Mouse (Mus musculus): ENCODE results near the gene Klf5. TPM values are rescaled to one million over a fixed set of nuclear protein-coding genes. Genes with fewer than 3 reads are reported as not detected.

The Klf5 gene
- 3.4 and 6.4 TPM in 2 replicates for polyA plus RNA-seq (2014; fragmentation: Nextera tagmentation; extraction: Ambion mirVana)

DNA sequence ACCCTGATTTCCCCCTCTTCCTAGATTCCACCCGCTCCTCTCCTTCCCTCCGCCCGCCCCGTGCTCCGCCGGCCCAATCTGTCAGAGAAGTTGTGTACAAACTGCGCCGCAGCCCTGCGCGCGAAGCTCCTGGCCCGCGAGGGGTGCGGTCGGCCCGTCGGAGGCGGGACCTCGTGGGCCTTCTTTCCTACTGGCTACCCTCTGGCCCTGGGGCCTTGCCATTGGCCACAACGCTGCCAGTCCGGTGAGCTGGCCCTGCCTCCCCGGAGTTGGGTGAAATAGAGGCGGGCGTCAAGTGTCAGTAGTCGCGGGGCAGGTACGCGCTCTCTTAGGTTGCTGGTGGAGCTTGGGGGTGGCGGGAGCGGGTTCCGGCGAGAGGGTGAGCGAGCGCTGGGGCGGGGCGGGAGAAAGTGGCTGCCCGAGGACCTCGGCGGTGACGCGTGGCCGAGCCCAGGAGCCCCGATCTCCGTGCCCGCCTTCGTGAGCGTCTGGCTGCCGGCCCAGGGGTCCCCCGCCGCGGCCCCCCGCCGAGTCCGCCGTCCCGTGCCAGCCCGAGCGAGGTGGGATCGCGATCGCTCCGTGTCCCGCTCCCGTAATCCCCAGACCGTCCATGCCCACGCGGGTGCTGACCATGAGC lies at the start of gene Klf5:
Gene Klf5 (plus strand): TSS at position 307 of the 637 bp plus-strand sequence.
- peaks cover 9% of the 10 kb centered on the region for H3K27me3 ChIP-seq (ENCODE audit: control insufficient read depth, insufficient read depth, low read length)

DNA sequence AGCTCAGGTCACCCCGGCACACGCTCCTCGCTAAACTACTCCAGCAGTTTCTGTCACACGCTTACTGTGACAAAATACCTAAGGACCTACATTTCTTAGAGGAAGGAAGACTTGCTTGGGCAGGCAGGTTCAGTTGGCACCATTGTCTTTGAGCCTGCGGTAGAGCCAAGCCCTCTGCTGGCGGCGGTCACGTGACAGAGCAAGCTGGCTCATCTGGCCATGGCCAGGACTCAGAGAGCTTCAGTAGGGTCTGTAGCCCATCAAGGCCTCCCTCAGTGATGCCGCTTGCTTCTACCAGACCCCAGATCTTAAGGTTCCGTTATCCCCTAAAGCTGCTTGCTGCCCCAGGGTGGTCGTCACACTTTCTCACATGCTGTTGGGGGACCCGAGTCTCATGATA lies 36.5 kb upstream of the Klf5 start:
- Histone ChIP-seq H3K36me3 (ENCODE audit: control insufficient read depth, insufficient read depth, low read length) (no peaks in the 10 kb centered on the region), H3K27me3 (ENCODE audit: control insufficient read depth, insufficient read depth, low read length) (no peaks in the 10 kb centered on the region), H3K4me3 (ENCODE audit: low read depth, low read length) (no peak overlapping the region), H3K9me3 (ENCODE audit: control insufficient read depth, low read length) (no peaks in the 10 kb centered on the region), H3K4me2 (ENCODE audit: low read depth, low read length) (no peak overlapping the region), H3K27ac (ENCODE audit: low read depth, low read length) (no peak overlapping the region), H3K4me1 (ENCODE audit: control insufficient read depth, insufficient read depth, low read length) (no peaks in the 10 kb centered on the region), H3K9ac (replicated peaks; ENCODE audit: low read depth, low read length) (no peak overlapping the region)
- 98% methylated on average over 12 of the region's 12 CpGs for WGBS
- ATAC-seq (ENCODE audit: low read depth), result no peak

More for the DNA sequence above, at the start of gene Klf5:
- Histone ChIP-seq H3K27ac (ENCODE audit: low read depth, low read length) (no peak within 1 kb of the TSS), H3K36me3 (ENCODE audit: control insufficient read depth, insufficient read depth, low read length) (no peaks in the 10 kb centered on the region), H3K4me1 (ENCODE audit: control insufficient read depth, insufficient read depth, low read length) (0 out of 2 replicates have a peak, but pooled peaks cover 7% of the 10 kb centered on the region), H3K9me3 (ENCODE audit: control insufficient read depth, low read length) (no peaks in the 10 kb centered on the region), H3K4me2 (ENCODE audit: low read depth, low read length) (peak within 1 kb of the TSS; percentile 95), H3K4me3 (ENCODE audit: low read depth, low read length) (peak within 1 kb of the TSS; percentile 70), H3K9ac (replicated peaks; ENCODE audit: low read depth, low read length) (peak within 1 kb of the TSS; percentile 63)
- peak; percentile 98 for ATAC-seq (ENCODE audit: low read depth)
- WGBS, result under 1% methylated on average over 39 of the region's 67 CpGs

DNA sequence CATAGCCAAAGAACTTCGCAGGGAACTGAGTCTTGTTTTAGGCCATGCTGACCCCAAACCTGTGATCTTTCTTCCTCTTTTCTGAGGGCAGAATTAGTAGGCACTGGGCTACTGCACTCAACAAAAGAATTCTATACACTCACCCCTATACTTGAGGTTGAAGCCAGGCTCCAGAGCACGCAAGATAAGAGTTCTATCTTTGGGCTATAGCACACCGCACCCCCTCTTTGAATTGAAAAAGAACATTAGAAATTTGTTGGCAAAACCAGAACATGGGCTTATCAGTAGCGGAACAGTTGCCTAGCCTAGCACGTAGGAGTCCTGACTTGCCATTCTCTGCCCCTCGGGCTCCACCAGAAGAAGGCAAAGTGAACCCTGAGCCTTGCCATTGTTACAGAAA lies 34.7 kb upstream of the Klf5 start:
- H3K4me2 ChIP-seq (ENCODE audit: low read depth, low read length), result no peak overlapping the region
- H3K27me3 ChIP-seq (ENCODE audit: control insufficient read depth, insufficient read depth, low read length), result no peaks in the 10 kb centered on the region
- WGBS, result 95% methylated on average over 6 of the region's 6 CpGs
- H3K4me1 ChIP-seq (ENCODE audit: control insufficient read depth, insufficient read depth, low read length), result no peaks in the 10 kb centered on the region
- H3K9ac ChIP-seq (replicated peaks; ENCODE audit: low read depth, low read length), result no peak overlapping the region
- no peaks in the 10 kb centered on the region for H3K36me3 ChIP-seq (ENCODE audit: control insufficient read depth, insufficient read depth, low read length)
- ATAC-seq (ENCODE audit: low read depth), result no peak
- H3K4me3 ChIP-seq (ENCODE audit: low read depth, low read length), result no peak overlapping the region
- no peak overlapping the region for H3K27ac ChIP-seq (ENCODE audit: low read depth, low read length)
- H3K9me3 ChIP-seq (ENCODE audit: control insufficient read depth, low read length), result no peaks in the 10 kb centered on the region

DNA sequence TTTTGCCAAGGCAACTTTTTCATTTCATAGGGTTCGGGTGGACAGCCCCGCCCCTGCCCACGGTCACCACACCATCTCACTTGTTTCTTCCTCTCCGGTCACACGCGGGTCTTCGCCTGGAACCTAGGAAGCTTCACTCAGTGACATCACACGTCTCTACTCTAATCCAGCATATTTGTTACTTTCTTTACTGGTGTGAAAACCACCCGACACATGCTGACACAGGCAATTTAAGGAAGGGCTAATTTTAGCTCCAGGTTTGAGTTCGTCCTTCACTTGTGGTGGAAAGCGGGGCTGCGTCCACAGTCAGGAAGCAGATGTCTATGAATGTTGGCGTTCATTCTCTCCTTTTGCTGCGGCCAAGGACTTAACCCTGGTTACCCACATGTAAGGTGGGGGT lies 32.7 kb upstream of the Klf5 start:
- ATAC-seq (ENCODE audit: low read depth), result no peak
- H3K4me1 ChIP-seq (ENCODE audit: control insufficient read depth, insufficient read depth, low read length), result no peaks in the 10 kb centered on the region
- H3K9me3 ChIP-seq (ENCODE audit: control insufficient read depth, low read length), result no peaks in the 10 kb centered on the region
- H3K27me3 ChIP-seq (ENCODE audit: control insufficient read depth, insufficient read depth, low read length), result no peaks in the 10 kb centered on the region
- no peak overlapping the region for H3K4me3 ChIP-seq (ENCODE audit: low read depth, low read length)
- H3K27ac ChIP-seq (ENCODE audit: low read depth, low read length), result no peak overlapping the region
- H3K4me2 ChIP-seq (ENCODE audit: low read depth, low read length), result no peak overlapping the region
- no peaks in the 10 kb centered on the region for H3K36me3 ChIP-seq (ENCODE audit: control insufficient read depth, insufficient read depth, low read length)
- 95% methylated on average over 14 of the region's 14 CpGs for whole genome bisulfite sequencing
- no peak overlapping the region for H3K9ac ChIP-seq (replicated peaks; ENCODE audit: low read depth, low read length)

DNA sequence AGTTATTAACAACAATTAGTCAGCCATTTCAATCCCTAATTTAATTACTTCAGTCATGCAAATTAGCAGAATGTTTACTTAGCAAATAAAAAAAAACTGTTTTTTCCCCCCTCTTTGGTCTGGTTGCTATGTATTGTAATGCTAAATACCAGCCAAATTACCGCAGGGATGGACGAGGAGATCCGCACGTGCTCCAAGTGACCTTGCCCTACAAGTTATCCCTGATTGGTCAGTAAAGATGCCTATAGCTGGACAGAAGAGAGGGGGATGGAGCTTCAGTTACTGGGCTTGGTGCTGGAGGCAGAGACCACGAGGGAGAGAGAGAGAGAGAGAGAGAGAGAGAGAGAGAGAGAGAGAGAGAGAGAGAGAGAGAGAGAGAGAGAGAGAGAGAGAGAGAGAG lies 31.7 kb upstream of the Klf5 start:
- H3K4me2 ChIP-seq (ENCODE audit: low read depth, low read length), result no peak overlapping the region
- 57% methylated on average over 5 of the region's 5 CpGs for WGBS
- ATAC-seq (ENCODE audit: low read depth), result no peak
- no peaks in the 10 kb centered on the region for H3K4me1 ChIP-seq (ENCODE audit: control insufficient read depth, insufficient read depth, low read length)
- H3K4me3 ChIP-seq (ENCODE audit: low read depth, low read length), result no peak overlapping the region
- H3K9me3 ChIP-seq (ENCODE audit: control insufficient read depth, low read length), result no peaks in the 10 kb centered on the region
- H3K27me3 ChIP-seq (ENCODE audit: control insufficient read depth, insufficient read depth, low read length), result no peaks in the 10 kb centered on the region
- no peak overlapping the region for H3K9ac ChIP-seq (replicated peaks; ENCODE audit: low read depth, low read length)
- no peaks in the 10 kb centered on the region for H3K36me3 ChIP-seq (ENCODE audit: control insufficient read depth, insufficient read depth, low read length)
- H3K27ac ChIP-seq (ENCODE audit: low read depth, low read length), result no peak overlapping the region

DNA sequence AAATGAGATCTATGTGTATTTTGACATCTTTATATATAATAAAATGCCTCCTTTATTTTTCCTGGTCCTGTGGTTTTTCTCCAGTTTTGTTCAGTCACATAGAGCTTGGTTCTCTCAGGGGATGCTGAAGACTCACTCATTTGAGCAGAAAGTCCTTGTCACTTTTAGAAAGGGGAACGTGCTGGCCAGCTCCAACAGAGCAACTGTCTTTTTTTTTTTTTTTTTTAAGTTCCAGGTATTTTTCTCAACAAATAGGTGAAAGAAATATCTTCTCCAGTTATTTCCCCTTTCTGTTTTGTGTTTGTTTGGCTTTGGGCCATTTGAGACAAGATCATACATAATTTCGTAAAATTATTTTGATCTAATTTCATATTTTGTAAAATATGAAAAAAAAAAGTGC lies 24.4 kb upstream of the Klf5 start:
- H3K36me3 ChIP-seq (ENCODE audit: control insufficient read depth, insufficient read depth, low read length), result no peaks in the 10 kb centered on the region
- no peaks in the 10 kb centered on the region for H3K27me3 ChIP-seq (ENCODE audit: control insufficient read depth, insufficient read depth, low read length)
- no peaks in the 10 kb centered on the region for H3K4me1 ChIP-seq (ENCODE audit: control insufficient read depth, insufficient read depth, low read length)
- no peak overlapping the region for H3K9ac ChIP-seq (replicated peaks; ENCODE audit: low read depth, low read length)
- 81% methylated on average over 2 of the region's 2 CpGs for WGBS
- no peak overlapping the region for H3K4me3 ChIP-seq (ENCODE audit: low read depth, low read length)
- H3K27ac ChIP-seq (ENCODE audit: low read depth, low read length), result no peak overlapping the region
- no peak overlapping the region for H3K4me2 ChIP-seq (ENCODE audit: low read depth, low read length)
- no peak for ATAC-seq (ENCODE audit: low read depth)
- H3K9me3 ChIP-seq (ENCODE audit: control insufficient read depth, low read length), result no peaks in the 10 kb centered on the region

DNA sequence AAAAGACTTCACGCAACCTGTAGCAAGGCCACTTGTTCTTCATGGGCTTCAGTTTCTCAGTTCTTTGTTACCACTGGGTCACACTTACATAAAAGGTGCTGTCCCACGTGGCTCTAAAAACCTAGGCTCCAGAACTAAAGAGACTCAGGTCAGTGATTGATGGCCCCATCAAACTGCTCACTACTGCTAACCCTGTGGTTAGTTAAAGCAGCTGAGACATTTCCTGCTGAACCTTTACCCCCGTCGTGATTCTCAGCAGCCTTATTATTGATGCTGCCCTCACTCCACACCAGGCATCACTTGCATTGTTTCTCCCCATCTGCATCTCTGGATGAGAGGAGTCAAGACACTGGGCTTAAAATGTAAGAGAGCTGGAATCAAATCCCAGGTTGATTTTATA lies 22.7 kb upstream of the Klf5 start:
- no peak for ATAC-seq (ENCODE audit: low read depth)
- WGBS, result 19% methylated on average over 4 of the region's 4 CpGs
- Histone ChIP-seq H3K4me2 (ENCODE audit: low read depth, low read length) (no peak overlapping the region), H3K4me1 (ENCODE audit: control insufficient read depth, insufficient read depth, low read length) (no peaks in the 10 kb centered on the region), H3K27ac (ENCODE audit: low read depth, low read length) (no peak overlapping the region), H3K9me3 (ENCODE audit: control insufficient read depth, low read length) (no peaks in the 10 kb centered on the region), H3K9ac (replicated peaks; ENCODE audit: low read depth, low read length) (no peak overlapping the region), H3K4me3 (ENCODE audit: low read depth, low read length) (no peak overlapping the region), H3K36me3 (ENCODE audit: control insufficient read depth, insufficient read depth, low read length) (no peaks in the 10 kb centered on the region), H3K27me3 (ENCODE audit: control insufficient read depth, insufficient read depth, low read length) (no peaks in the 10 kb centered on the region)

DNA sequence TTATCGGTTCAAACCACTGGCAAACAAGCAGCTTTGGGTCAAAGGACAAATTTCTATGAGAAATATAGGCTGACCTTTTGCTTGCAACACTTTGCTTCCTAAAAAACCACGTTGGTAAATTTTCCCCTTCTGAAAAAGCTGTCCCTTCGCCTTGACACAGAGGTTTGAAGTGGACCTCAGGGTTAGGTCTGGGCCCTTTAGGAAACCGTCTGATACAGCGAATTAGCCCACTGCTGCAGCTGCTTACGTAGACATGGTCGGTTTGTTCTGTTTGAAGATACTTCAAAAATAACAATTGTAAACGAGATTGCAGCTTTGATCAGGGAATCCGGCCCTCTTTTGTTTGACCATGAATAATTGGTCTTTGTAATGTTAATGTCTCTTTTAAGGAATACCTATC lies 20.2 kb upstream of the Klf5 start:
- Histone ChIP-seq H3K4me2 (ENCODE audit: low read depth, low read length) (no peak overlapping the region), H3K36me3 (ENCODE audit: control insufficient read depth, insufficient read depth, low read length) (no peaks in the 10 kb centered on the region), H3K27ac (ENCODE audit: low read depth, low read length) (no peak overlapping the region), H3K9me3 (ENCODE audit: control insufficient read depth, low read length) (no peaks in the 10 kb centered on the region), H3K9ac (replicated peaks; ENCODE audit: low read depth, low read length) (no peak overlapping the region), H3K4me1 (ENCODE audit: control insufficient read depth, insufficient read depth, low read length) (no peaks in the 10 kb centered on the region), H3K4me3 (ENCODE audit: low read depth, low read length) (no peak overlapping the region), H3K27me3 (ENCODE audit: control insufficient read depth, insufficient read depth, low read length) (no peaks in the 10 kb centered on the region)
- no peak for ATAC-seq (ENCODE audit: low read depth)
- WGBS, result 10% methylated on average over 9 of the region's 9 CpGs

DNA sequence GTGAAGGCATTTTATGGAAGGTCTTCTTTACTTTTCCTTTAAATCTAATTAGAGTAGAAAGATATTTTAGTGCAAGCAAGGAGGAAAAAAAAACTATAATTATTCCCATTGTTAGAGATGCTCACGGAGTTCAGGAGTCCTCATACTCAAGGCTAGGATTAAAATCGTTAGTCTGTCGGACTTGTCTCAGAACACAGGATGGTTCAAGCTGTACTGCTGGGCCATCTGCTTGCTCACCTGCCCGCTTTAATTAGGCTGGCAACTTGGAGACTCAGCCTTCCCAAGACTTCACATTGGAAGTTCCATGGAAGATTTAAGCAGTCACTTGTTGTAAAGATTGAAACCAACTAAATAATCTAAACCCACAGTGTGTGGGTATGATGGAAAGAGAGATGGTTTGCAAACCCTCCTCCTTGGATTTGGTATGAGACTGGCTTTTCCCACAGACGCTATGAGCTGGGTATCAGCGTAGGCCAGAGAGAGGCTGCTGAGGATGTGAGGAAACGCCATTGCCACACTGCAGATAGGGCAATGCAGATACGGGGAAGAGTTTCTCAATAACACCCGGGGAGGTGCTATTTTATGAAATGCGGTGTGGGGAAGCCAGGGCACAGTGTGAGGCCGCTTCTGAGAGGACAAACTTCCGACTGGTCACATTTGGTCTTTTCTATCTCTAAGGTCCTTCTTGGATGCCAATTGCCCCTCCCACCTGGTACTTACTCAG lies 19.6 kb upstream of the Klf5 start:
- no peak for ATAC-seq (ENCODE audit: low read depth)
- no peak overlapping the region for H3K27ac ChIP-seq (ENCODE audit: low read depth, low read length)
- H3K9ac ChIP-seq (replicated peaks; ENCODE audit: low read depth, low read length), result no peak overlapping the region
- H3K4me1 ChIP-seq (ENCODE audit: control insufficient read depth, insufficient read depth, low read length), result no peaks in the 10 kb centered on the region
- H3K4me3 ChIP-seq (ENCODE audit: low read depth, low read length), result no peak overlapping the region
- no peaks in the 10 kb centered on the region for H3K27me3 ChIP-seq (ENCODE audit: control insufficient read depth, insufficient read depth, low read length)
- WGBS, result 41% methylated on average over 12 of the region's 12 CpGs
- H3K36me3 ChIP-seq (ENCODE audit: control insufficient read depth, insufficient read depth, low read length), result no peaks in the 10 kb centered on the region
- H3K9me3 ChIP-seq (ENCODE audit: control insufficient read depth, low read length), result no peaks in the 10 kb centered on the region
- H3K4me2 ChIP-seq (ENCODE audit: low read depth, low read length), result no peak overlapping the region

Measured in neural tube, embryonic 14.5 days (tissue).